Mouse (Mus musculus) kidney, adult 2 months (tissue): Measurements from ENCODE around the gene Nek9. TPM values are rescaled to one million over a fixed set of nuclear protein-coding genes. Genes with fewer than 3 reads are reported as not detected.

ENCODE experiments used
- DNase-seq: peaks from one replicate; pipeline ENCODE4 v3.0.0; 2021
- H3K27ac ChIP-seq: fragments of 200-500 bp; 2 replicates; pipeline ENCODE4 v1.5.1; 2012; ENCODE audit warnings: low read depth, low read length, control low read depth, inconsistent platforms; ENCODE audit not compliant: insufficient read depth
- H3K27me3 ChIP-seq: fragments of 200-500 bp; replicated peaks from 2 replicates; pipeline ENCODE4 v1.6.1; 2012; ENCODE audit warnings: mild to moderate bottlenecking, moderate library complexity, low read length, inconsistent platforms; ENCODE audit not compliant: control insufficient read depth, insufficient read depth
- H3K36me3 ChIP-seq: fragments of 200-500 bp; 2 replicates; pipeline ENCODE4 v1.6.1; 2012; ENCODE audit warnings: mild to moderate bottlenecking, moderate library complexity, low read length, inconsistent platforms; ENCODE audit not compliant: control insufficient read depth, insufficient read depth
- H3K4me1 ChIP-seq: fragments of 200-500 bp; 2 replicates; pipeline ENCODE4 v1.6.1; 2011; ENCODE audit warnings: low read length; ENCODE audit not compliant: control insufficient read depth, insufficient read depth
- H3K4me3 ChIP-seq: fragments of 200-500 bp; 2 replicates; pipeline ENCODE4 v1.5.1; 2011; ENCODE audit warnings: mild to moderate bottlenecking, low read depth, low read length, control low read depth; ENCODE audit not compliant: insufficient read depth
- CTCF ChIP-seq: fragments of 200-500 bp; conservative IDR thresholded peaks from 2 replicates; pipeline ENCODE4 v1.5.1; 2011; ENCODE audit warnings: low read depth, mild to moderate bottlenecking, control low read depth, low read length, moderate library complexity, mixed read lengths; ENCODE audit not compliant: insufficient read depth, insufficient read length
- POLR2A ChIP-seq: fragments of 200-500 bp; IDR thresholded peaks from one replicate; pipeline ENCODE4 v1.6.1; 2011; ENCODE audit warnings: low read depth, low read length, control low read depth
- WGBS: fragments of 180-500 bp; shearing (Covaris S2); methylation state at CpG from one replicate; pipeline ENCODE4 v1.1.7; 2018; 5-methylcytosine and 5-hydroxymethylcytosine counted together
- polyA plus RNA-seq: library from polyadenylated mRNA; depleted of rRNA; stranded (reverse); fragments of >200 nt; gene quantifications from 2 replicates; pipeline ENCODE4 v1.2.3, GENCODE M21; 2012

The Nek9 gene
- polyA plus RNA-seq, 1 experiment, result 27.8 TPM

DNA sequence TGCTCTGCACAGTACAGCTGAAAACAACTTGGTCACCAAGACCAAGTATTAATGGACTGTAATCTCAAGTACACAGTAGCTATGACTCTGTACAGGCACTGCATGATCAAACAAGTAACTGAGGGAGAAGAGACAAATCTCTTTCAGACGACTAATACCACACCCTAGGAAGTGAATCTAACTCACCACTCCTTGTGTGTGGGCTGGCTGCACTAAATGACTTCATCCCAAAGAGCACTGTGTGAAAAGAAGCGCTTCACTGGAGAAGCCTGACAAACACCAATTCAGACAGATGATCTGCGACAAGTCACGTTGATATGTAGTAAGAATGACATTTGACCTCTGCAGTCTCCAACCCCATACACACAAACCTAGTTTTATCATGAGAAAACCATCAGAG lies 23.3 kb upstream of the Nek9 start:
- DNase-seq, result no peak
- Histone ChIP-seq H3K27me3 (no peaks in the 10 kb centered on the region), H3K36me3 (no peaks in the 10 kb centered on the region), H3K4me1 (peaks cover 2% of the 10 kb centered on the region; the same call in 1 of the 2 replicates), H3K4me3 (no peak overlapping the region), H3K27ac (no peak overlapping the region)
- WGBS, result 60% methylated on average over 4 of the region's 4 CpGs
- TF ChIP-seq CTCF, result no peak
- TF ChIP-seq POLR2A, result no peak

GRCm38 (mm10) chr12:85361580-85361979 lies 22.4 kb upstream of the Nek9 start:
- no peaks in the 10 kb centered on the region for H3K36me3 ChIP-seq
- no peak overlapping the region for H3K27ac ChIP-seq
- TF ChIP-seq POLR2A (no peak), CTCF (no peak)
- no peaks in the 10 kb centered on the region for H3K4me1 ChIP-seq
- H3K4me3 ChIP-seq, result no peak overlapping the region
- H3K27me3 ChIP-seq, result no peaks in the 10 kb centered on the region
- DNase-seq, result no peak

GRCm38 (mm10) chr12:85361165-85361564 lies 22.0 kb upstream of the Nek9 start:
- Histone ChIP-seq H3K27ac (no peak overlapping the region), H3K4me3 (no peak overlapping the region), H3K4me1 (no peaks in the 10 kb centered on the region), H3K27me3 (no peaks in the 10 kb centered on the region), H3K36me3 (no peaks in the 10 kb centered on the region)
- no peak for TF ChIP-seq POLR2A
- no peak for TF ChIP-seq CTCF
- DNase-seq, result no peak
- 47% methylated on average over 3 of the region's 3 CpGs for whole genome bisulfite sequencing

- no peaks in the 10 kb centered on the region; the same call in 1 of the 2 replicates for H3K36me3 ChIP-seq
- H3K27me3 ChIP-seq, result no peaks in the 10 kb centered on the region
- no peak overlapping the region for H3K27ac ChIP-seq
- TF ChIP-seq CTCF (no peak), POLR2A (no peak)
- no peak overlapping the region for H3K4me3 ChIP-seq
- WGBS, result 90% methylated on average over 3 of the region's 3 CpGs
- H3K4me1 ChIP-seq, result 0 out of 2 replicates have a peak, but pooled peaks cover 1% of the 10 kb centered on the region
- no peak for DNase-seq
These were observed 14.9 kb upstream of the Nek9 start for GRCm38 (mm10) chr12:85354061-85354460.

DNA sequence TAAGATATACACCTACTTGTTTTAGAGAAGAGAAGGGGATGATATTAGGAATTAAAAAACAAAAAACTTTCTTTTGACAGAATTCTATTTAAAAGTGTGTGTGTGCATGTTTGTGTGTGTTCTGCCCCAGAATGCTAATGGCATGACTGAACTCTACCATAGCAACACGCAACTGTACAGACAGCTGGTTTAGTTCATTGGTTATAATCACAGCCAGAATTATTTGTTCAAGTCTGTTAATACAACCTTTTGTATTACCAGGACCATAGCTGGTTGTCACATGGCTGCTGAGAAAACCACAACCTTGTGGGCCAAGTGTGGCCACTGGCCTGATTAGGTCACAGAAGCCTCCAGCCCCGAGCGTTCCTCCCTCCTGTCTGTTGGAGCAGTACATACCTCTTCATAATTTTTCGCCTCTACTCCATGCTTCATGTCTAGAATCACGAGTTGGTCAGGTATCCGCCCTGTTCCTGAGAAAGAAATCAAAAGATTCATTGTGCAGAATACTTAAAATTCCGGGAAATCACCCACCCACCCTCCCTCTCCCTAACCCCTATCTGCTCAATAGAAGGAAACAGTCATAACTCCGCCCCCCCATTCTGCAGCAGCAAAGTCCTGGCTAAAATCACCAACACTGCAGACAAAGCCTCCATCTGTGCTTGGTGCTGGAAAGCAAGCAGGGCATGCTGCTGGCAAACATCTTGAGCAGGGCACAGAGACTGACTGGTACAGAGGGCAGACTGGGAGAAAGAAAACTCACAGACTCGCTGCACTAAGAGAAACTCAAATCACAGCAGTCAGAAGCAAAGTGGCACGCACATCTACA lies 11.5 kb upstream of the Nek9 start:
- no peaks in the 10 kb centered on the region for H3K27me3 ChIP-seq
- TF ChIP-seq CTCF, result no peak
- no peak for TF ChIP-seq POLR2A
- DNase-seq, result peak; percentile 54
- WGBS, result 64% methylated on average over 10 of the region's 10 CpGs
- peaks cover 10% of the 10 kb centered on the region; the same call in 1 of the 2 replicates for H3K4me1 ChIP-seq
- no peak overlapping the region for H3K27ac ChIP-seq
- no peaks in the 10 kb centered on the region; the same call in 1 of the 2 replicates for H3K36me3 ChIP-seq
- no peak overlapping the region for H3K4me3 ChIP-seq

GRCm38 (mm10) chr12:85348338-85348737 lies 9.2 kb upstream of the Nek9 start:
- WGBS, result 66% methylated on average over 6 of the region's 6 CpGs

DNA sequence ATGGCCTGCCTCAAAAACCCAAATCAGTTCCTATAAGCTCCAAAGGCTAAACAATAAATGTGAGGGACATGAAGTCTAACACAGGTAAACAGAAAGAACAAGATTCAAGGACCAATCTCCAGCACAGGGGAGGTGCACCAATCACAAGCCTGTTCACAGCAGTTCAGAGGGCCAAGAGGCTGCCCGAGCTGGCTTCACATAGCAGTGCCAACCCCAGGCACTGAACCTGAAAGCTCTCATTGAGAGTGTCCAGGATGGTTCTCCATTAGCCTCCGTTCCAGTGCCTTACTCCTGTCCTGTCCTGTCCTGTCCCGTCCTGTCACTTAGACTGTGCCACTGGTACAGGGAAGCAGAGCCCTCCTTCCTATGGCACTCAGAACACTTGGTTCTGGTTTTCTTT lies 8.0 kb upstream of the Nek9 start:
- no peaks in the 10 kb centered on the region for H3K36me3 ChIP-seq
- no peak overlapping the region for H3K27ac ChIP-seq
- WGBS, result 47% methylated on average over 3 of the region's 3 CpGs
- H3K4me3 ChIP-seq, result no peak overlapping the region
- peak; percentile 66 for DNase-seq
- no peaks in the 10 kb centered on the region for H3K27me3 ChIP-seq
- TF ChIP-seq POLR2A (no peak), CTCF (no peak)
- H3K4me1 ChIP-seq, result peaks cover 10% of the 10 kb centered on the region; the same call in 1 of the 2 replicates

More at GRCm38 (mm10) chr12:85348338-85348737, 9.2 kb upstream of the Nek9 start:
- H3K36me3 ChIP-seq, result no peaks in the 10 kb centered on the region
- TF ChIP-seq CTCF, result no peak
- TF ChIP-seq POLR2A, result no peak
- no peak overlapping the region for H3K4me3 ChIP-seq
- peaks cover 10% of the 10 kb centered on the region; the same call in 1 of the 2 replicates for H3K4me1 ChIP-seq
- peak; percentile 58 for DNase-seq
- H3K27ac ChIP-seq, result peak overlapping the region; percentile 89
- no peaks in the 10 kb centered on the region for H3K27me3 ChIP-seq
